In genomic region chr11:71672171-71673050, GRCm38 (mm10) we compare ENCODE assay signal across 13 mouse cellular contexts.
A peak's percentile ranks its signal among the peaks of the same experiment; 100 is the strongest.
DNase-seq lines count a peak whose midpoint lies in the region; ATAC-seq and TF ChIP-seq lines count a peak whose summit lies in the region.
"Had no signal": no experiment of that assay in that cellular context is flagged by ENCODE, and none has a peak within 500 bp of the region (broad histone marks: within the 10 kb centered on the region; RNA-seq: fewer than 3 reads in every experiment).

No protein-coding gene starts in this region.

- no peak for TF ChIP-seq EP300 in lung, postnatal 0 days (IDR thresholded peaks at IDR 0.05)

- H3K9me3 ChIP-seq in lung, postnatal 0 days (ENCODE audit: low read length): no peaks in the 10 kb centered on the region
- H3K9me3 ChIP-seq: heart, embryonic 13.5 days; midbrain, embryonic 15.5 days had no signal

- H3K9ac ChIP-seq in lung, postnatal 0 days (replicated peaks; ENCODE audit: low read depth): no peak overlapping the region
- H3K9ac ChIP-seq: heart, embryonic 13.5 days; midbrain, embryonic 15.5 days had no signal

- no peak overlapping the region for H3K4me3 ChIP-seq in lung, postnatal 0 days (ENCODE audit: low read depth, low read length)
- H3K4me3 ChIP-seq: heart, embryonic 13.5 days; midbrain, embryonic 15.5 days had no signal

- no peaks in the 10 kb centered on the region for H3K4me1 ChIP-seq in lung, postnatal 0 days (ENCODE audit: insufficient read depth, low read depth, low read length)
- H3K4me1 ChIP-seq: heart, embryonic 13.5 days had no signal

- DNase-seq in lung, postnatal 10 days: peak; percentile 5
- DNase-seq in lung, postnatal 0 days (ENCODE audit: low spot score): no peak
- DNase-seq in adrenal gland, postnatal 10 days: peak; percentile 28
- DNase-seq in embryo, embryonic 10.5 days (ENCODE audit: low spot score): peak; percentile 10
- DNase-seq in B cell, adult 2 months: no peak
- DNase-seq in frontal cortex, postnatal 36 days (ENCODE audit: low spot score in 2 of 2): no peak
- DNase-seq: kidney, postnatal 10 days had no signal

- 19% methylated on average over 8 of the region's 8 CpGs for WGBS in lung, postnatal 0 days

- ATAC-seq in lung, postnatal 0 days: no peak
- peak; percentile 71 for ATAC-seq in cerebellum, adult (ENCODE audit: insufficient number of reproducible peaks, low FRiP score, low TSS enrichment)
- ATAC-seq in megakaryocyte progenitor cell, adult 5-6 weeks (replicated peaks; ENCODE audit: poor library complexity): no peak
- ATAC-seq: hindbrain, embryonic 16.5 days; midbrain, embryonic 15.5 days had no signal

- H3K36me3 ChIP-seq in lung, postnatal 0 days (ENCODE audit: insufficient read depth, low read length): no peaks in the 10 kb centered on the region
- H3K36me3 ChIP-seq: heart, embryonic 13.5 days; midbrain, embryonic 15.5 days had no signal

- H3K27me3 ChIP-seq in lung, postnatal 0 days (replicated peaks; ENCODE audit: insufficient read depth, low read length): no peaks in the 10 kb centered on the region
- H3K27me3 ChIP-seq: midbrain, embryonic 15.5 days had no signal

- H3K4me2 ChIP-seq in lung, postnatal 0 days (replicated peaks; ENCODE audit: low read depth, low read length): no peak overlapping the region
- H3K4me2 ChIP-seq: heart, embryonic 13.5 days; liver, embryonic 11.5 days; midbrain, embryonic 15.5 days had no signal

- TF ChIP-seq CTCF in lung, postnatal 0 days (IDR thresholded peaks at IDR 0.05): no peak

- no peak overlapping the region for H3K27ac ChIP-seq in lung, postnatal 0 days (ENCODE audit: low read length)
- H3K27ac ChIP-seq: heart, embryonic 13.5 days; midbrain, embryonic 15.5 days had no signal

Comparison
In these comparisons a context has a peak if more than half of its experiments do, and no peak if none do; other contexts are left out.
1. DNase-seq: peak in lung, postnatal 10 days (single experiment), adrenal gland, postnatal 10 days (single experiment) and embryo, embryonic 10.5 days (single experiment); none in lung, postnatal 0 days (single experiment), B cell, adult 2 months (0 of 2) and frontal cortex, postnatal 36 days (0 of 2).